Mouse (Mus musculus): ENCODE results near the gene Scgb1a1. TPM values are rescaled to one million over a fixed set of nuclear protein-coding genes. Genes with fewer than 3 reads are reported as not detected.
"Not testable (repeated sequence)": the region's sequence is repeated elsewhere in the genome, so short reads cannot be mapped to it uniquely, and the experiment has no call there.

The Scgb1a1 gene
- total RNA-seq (2014; fragmentation: Nextera tagmentation) = not detected in 2 replicates
- total RNA-seq (2017) = not detected in 2 replicates

DNA sequence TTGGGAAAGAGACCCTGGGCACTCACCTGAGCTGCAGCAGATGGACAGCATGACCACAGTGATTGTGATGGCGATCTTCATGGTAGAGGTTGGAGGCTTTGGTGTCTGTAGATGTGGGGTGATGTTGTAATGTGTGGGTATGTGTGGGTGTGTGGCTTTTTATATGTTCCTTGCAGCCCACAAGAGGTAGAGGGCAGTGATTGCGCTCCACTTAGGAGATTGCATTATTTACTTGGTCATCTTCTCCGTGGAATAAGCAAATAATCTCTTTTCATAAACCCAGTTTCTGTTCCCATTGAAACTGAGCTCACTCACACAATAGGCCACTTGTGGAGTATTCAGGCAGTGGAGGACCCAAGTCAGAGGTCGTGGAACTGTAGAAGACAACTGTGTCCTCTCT is at the start of gene Scgb1a1:
Scgb1a1 (minus strand) TSS at position 138 of the 400 bp plus-strand sequence.
- ATAC-seq (replicated peaks; ENCODE audit: low FRiP score, low TSS enrichment, poor library complexity, severe bottlenecking) = no peak

DNA sequence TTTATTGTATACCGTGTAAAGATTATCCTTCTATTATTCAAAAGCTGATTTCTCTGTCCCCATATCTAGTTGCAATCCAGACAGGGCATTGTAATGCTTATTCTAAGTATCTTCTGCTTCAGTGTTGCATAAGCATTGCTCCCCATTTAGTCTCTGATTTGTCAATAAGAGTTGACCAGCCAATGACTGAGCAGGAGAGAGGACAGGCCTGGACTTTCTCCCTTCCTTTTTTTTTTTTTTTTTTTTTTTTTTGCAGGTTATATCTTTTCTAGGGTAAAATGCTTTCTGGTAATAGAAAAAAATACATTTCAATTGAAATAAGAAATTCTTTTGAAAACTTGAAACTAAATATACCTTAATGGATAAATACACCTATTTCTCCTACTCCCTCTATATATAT is 49.4 kb upstream of the Scgb1a1 start:
- ATAC-seq (replicated peaks; ENCODE audit: low FRiP score, low TSS enrichment, poor library complexity, severe bottlenecking) = no peak

DNA sequence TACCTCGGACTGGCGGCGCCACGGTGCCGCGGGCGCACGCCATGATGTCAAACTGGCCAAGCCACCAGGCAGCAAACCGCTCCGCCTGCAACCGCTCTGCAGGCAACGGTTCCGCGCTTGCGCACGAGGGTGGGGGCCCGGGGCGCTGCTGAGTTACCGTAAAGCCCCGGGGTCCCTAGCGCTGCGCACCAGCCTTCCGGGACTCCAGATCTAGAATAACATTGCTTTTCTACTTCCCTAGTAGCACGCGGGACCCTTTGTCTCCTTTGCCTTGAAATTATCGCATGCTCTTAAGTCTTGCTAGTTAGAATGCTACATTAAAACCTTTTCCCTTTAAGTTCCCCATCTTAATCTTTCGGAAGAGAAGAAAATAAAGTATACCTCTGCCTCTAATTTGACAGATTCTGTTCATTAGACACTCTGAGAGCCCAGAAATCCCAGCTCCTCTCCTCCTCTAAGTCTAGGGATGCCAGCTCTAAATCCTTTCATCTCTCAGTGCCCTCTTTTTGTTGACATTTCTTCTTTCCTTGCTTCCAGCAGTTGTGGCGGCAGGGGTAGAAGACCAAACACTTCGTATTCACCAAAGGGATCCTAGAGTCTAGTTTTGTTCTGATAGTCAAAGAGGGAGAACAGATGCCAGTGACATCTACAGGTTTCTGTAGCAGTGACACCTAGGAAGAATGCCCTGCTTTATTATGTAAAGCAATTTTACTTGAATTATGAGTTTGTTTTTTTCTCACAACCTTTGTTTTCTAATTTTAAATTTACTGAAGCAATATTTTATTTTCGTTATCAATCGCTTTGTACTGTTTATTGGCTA is 48.0 kb upstream of the Scgb1a1 start, which contains the start of gene Asrgl1:
Asrgl1 (minus strand) TSS at position 125 of the 820 bp plus-strand sequence.
- peak; percentile 96 for ATAC-seq (replicated peaks; ENCODE audit: low FRiP score, low TSS enrichment, poor library complexity, severe bottlenecking)

DNA sequence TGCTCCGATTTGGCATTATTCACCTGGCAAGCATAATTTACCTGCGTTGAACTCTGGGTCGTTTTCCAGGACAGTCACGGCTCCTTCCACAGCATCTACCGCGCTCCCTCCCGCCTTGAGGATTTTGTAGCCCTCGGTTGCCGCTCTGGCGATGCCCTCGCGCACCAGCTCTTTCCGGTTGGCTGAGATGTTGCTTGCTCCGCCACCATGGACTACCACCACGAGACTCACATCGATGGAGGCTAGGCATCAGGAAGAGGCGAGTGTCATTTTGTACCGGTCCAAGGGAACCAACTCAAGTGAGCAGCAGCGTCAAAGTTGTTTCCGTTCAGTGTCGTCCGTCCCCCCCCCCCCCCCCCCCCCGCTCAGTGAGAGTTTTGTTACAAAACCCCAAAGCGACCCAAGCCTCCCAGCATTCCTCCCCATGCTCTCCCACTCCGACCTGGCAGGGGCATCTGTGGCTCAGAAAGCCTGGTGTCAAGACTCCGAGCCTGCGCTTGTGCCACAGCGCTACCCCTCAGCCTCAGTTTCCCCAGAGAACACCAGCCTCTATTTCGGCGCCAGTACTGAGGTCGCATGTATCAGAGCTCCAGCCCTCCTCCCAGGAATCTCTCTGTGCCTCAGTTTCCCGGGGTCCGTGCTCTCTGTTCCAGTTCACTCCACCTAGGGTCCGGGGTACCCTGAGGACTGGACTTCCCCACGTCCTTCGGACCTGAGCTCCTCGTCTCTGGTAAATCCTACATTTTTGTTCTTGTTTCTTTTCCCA is 47.2 kb upstream of the Scgb1a1 start:
- ATAC-seq (replicated peaks; ENCODE audit: low FRiP score, low TSS enrichment, poor library complexity, severe bottlenecking) = peak; percentile 43

DNA sequence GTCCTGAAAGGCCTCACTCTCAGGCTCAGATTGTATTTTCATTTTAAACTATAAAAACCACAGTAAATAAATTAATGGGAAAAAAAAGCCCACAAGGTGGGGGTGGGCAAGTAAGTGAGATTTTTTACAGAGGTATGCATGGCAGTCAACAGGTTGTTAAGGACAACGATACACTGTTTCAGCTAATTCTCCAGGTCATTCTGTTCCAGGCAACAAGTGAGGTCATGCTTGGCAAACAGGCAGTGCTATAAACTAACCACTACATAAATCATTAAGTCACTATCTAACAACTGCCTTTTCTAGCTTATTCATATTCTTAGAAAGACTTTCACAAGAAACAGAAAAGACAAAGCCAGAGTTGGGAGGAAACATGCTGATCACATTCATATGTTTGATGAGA is 42.2 kb upstream of the Scgb1a1 start:
- ATAC-seq (replicated peaks; ENCODE audit: low FRiP score, low TSS enrichment, poor library complexity, severe bottlenecking) = no peak

DNA sequence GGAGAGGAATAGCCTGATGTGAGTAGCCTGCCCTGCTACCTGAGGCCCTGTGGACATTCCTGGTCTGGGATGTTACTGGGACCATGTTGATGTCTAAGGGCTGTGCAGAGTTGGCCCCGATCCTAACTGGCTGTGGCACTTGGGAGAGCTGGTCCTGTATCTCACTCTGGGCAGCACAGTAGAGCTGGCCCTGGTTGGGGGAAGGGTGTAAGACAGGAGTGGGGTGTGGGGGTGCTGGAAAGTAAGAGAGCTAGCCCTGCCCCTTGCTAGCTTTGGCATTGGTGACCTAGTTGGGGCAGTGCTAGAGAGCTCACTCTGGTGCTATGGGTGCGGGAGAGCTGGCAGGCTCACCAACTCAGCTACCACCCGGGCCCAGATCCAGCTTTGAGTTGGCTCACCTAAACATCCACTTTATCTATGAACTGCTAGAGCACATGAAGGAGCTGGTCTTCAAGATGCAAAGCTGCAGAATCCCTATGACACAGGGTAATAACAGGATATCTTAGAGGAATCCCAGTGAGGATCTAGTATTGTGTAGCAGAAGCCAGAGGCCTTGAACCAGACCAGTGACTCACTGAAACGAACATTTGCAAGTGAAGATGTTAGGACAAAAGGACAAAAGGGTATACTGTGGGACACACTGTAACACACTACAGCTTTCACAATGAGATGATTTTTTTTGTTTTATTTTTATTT is 40.9 kb upstream of the Scgb1a1 start:
- peak; percentile 47; the same call in 1 of the 2 replicates for ATAC-seq (replicated peaks; ENCODE audit: low FRiP score, low TSS enrichment, poor library complexity, severe bottlenecking)

DNA sequence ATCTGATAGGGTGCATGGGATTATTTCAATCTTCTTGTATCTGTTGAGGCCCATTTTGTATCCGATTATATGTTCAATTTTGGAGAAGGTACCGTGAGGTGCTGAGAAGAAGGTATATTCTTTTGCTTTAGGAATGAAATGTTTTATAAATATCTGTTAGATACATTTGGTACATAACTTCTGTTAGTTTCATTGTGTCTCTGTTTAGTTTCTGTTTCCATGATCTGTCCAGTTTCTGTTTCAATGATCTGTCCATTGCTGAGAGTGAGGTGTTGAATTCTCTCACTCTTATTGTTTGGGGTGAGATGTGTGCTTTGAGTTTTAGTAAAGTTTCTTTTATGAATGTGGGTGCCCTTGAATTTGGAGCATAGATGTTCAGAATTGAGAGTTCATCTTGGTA is 36.2 kb upstream of the Scgb1a1 start:
- ATAC-seq (replicated peaks; ENCODE audit: low FRiP score, low TSS enrichment, poor library complexity, severe bottlenecking) = not testable (repeated sequence)

DNA sequence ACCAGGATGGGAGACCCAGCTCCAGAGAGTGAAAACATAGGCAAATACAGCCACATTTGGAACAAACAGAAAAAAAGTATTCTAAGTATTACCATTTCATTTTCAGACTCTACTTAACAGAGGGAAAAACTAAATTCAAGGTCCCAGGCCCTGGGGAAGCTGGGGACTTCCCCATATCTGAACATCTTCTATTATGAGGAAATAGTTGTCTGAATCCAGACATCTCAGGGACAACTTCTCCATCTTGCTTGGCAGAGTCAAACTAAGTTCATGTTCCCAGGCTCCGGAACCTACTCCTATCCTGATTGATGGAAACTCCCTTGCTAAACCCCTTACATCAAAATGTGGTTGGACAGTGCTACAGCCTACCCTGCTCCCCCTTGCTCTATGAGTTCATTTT is 34.6 kb upstream of the Scgb1a1 start:
- no peak for ATAC-seq (replicated peaks; ENCODE audit: low FRiP score, low TSS enrichment, poor library complexity, severe bottlenecking)

DNA sequence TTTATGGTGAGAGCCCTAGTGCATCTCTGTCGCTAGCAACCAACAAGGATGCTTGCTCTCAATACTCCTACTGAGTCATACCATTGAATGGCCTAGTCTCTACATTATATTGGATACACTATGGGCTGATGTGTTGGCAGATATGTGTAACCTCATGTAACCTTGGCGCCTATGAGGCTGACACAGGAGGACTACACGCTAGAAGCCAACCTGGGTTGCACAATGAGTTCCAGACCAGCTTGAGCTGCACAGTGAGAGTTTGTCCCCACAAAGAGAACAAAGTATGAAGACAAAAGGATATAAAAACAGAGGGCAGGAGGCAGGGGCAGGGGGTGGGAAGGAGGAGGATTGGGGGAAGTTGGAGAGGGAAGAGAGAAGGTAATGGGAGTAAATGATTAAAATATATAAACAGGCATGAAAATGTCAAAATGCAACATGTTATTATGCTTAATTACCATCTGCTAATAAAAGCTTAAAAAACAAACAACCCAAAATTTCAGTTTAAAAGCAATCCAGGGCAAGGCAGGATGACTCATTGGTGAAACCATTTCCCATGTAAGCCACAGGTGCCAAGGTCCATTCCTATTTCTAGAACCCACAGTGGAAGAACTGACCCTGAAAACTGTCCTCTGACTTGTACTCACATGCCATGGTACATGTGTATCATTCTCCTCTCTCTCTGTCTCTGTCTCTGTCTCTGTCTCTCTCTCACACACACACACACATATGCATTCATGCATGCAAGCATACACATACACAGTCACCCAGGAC is 32.1 kb upstream of the Scgb1a1 start:
- no peak for ATAC-seq (replicated peaks; ENCODE audit: low FRiP score, low TSS enrichment, poor library complexity, severe bottlenecking)

DNA sequence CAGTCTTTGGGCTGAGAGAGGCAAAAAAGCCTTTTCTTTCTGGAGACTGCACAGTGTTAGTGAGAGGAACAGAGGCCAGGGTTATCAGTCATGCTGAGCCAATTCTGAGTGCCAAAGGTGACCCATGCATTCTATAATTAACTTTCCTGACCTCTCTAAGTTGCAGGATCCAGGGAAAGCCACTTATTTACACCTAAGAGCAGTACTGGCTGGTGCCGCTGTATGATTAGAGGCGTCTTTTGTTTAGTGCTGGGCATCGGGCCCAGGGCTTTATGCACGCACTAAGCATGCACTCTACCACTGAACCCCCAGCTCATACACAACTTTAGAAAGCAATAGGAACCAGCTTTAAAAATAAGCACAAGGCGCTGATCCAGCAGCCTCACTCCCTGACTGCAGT is 29.5 kb upstream of the Scgb1a1 start:
- no peak for ATAC-seq (replicated peaks; ENCODE audit: low FRiP score, low TSS enrichment, poor library complexity, severe bottlenecking)

DNA sequence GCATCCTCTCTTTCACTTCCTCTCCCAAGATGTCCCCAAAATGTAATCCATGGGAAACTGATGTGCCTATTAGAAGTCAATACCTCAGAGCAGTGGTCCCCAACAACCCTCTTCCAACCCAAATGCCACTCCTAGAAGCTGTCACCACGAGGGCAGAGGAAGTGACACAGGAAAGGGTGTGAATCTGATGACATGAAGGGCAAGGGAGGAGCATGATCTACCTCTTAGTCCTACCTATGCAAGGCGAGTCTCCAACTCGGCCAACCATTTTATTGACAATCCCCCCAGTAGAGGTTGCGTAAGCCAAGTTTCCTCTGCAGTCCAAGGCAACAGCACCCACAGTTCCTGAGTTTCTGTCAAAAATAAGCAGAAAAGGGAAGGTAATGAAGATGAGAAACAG is 28.5 kb upstream of the Scgb1a1 start:
- no peak for ATAC-seq (replicated peaks; ENCODE audit: low FRiP score, low TSS enrichment, poor library complexity, severe bottlenecking)

DNA sequence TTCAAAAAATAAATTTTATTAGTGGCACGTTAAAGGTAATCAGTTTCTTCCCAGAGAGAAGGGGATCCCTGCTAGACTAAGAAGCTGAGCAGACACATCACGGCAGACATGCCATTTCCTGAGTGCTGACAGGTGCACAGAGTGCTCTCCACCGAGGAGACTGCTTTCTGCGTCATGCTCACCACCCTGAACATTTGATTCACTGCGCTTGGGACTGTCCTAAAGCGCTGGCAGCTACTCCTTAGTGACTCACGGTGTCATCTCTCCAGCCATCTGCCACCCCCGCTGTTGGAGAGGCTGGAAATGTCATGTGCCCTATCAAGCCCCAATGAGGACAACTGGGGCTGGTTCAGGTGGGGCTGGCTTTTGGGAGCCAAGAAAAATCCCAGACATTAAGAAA is 24.3 kb upstream of the Scgb1a1 start:
- no peak for ATAC-seq (replicated peaks; ENCODE audit: low FRiP score, low TSS enrichment, poor library complexity, severe bottlenecking)

DNA sequence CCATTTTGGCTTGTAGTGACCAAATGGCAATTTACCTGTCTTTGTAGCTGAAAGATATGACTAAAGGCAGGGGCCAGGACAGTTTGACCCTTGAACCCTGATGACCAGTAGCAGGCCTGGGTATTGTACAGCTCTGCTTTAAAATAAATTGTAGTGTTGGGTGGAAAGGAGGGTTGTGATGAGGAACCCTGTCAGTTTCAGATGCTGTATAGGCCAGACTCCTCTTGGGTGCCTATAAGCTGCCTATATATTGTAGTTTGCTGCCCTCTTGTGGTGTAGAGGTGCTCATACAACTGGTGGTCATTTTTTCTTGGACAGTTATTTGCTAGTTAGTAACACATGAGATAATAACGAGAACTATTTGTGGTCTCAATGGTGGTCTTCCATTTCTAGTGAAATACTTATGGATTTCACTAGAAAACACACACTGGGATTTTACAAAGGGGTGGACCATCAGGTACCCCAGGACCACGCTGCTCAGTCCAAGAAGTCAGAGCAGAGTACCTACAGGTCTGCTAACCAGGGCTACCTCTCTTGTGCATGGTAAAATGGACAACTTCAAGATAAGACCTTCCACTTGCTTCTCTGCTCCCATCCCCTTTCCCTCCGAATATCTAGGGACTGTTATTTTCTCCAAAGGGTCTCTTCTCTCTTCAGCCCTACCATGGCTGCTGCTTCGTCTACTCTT is 22.6 kb upstream of the Scgb1a1 start:
- peak; percentile 52 for ATAC-seq (replicated peaks; ENCODE audit: low FRiP score, low TSS enrichment, poor library complexity, severe bottlenecking)

DNA sequence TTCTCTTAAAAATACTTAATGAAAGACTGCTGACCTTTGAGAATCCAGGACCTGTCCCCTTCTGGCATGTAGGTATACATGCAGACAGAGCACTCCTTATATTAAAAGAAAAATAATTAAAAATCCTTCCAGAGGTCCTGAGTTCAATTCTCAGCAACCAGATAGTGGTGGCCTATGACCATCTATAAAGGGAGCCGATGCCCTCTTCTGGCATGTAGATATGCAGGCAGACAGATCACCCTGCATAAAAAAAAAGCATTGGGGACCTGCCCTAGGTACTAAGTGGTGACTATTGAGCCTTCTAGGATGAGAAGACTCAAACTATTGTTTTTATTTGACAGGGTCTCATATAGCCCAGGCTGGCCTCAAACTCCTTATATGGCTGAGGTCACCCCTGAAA is 20.8 kb upstream of the Scgb1a1 start:
- ATAC-seq (replicated peaks; ENCODE audit: low FRiP score, low TSS enrichment, poor library complexity, severe bottlenecking) = no peak

DNA sequence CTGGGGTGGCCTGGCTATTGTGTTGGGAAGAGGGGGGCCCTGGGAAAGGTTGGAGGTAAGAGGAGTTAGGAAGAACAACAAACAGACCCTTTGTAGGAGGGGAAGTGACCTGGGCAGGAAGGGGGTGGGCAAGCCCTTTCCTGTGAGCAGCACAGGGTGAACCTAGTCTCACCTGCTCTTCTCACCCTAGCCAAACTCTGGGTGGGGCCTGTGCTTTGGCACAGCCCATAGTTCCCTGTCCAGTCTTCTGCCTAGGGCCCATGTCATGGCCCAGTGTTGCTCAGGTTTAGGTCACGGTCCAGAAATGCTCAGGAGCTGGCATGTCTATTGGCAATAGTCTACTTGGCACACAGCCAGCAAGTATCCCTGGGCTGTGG is 19.6 kb upstream of the Scgb1a1 start:
- ATAC-seq (replicated peaks; ENCODE audit: low FRiP score, low TSS enrichment, poor library complexity, severe bottlenecking) = peak; percentile 20; the same call in 1 of the 2 replicates

DNA sequence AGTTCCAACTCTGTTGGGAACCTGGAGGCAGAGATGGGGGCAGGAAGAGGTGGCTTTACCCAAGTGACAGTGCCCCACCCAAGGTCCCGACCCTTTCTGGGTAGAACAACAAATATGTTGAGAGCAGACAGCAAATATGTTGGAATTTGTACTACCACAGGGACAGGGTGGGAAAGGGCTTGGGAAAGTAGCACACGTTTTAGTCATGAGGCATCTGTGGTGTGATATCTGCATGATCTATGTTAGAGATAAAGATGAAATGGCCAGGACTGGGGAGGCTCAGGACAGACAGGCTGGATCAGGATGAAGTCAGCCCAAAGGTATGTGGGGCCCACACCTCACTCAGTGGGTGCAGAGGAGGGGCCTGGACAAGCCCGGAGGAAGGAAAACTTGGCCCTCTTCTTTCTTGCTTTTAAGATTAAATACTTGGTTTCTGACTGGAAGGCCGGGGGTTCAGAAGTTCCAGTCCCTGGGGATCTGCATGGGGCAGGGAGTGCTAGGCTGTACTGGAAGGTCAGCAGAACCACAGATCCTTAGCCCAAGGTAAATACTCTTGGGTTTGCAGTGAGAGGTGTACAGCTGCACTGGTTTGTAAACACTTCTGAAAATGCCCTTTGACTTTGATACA is 19.1 kb upstream of the Scgb1a1 start:
- no peak for ATAC-seq (replicated peaks; ENCODE audit: low FRiP score, low TSS enrichment, poor library complexity, severe bottlenecking)

DNA sequence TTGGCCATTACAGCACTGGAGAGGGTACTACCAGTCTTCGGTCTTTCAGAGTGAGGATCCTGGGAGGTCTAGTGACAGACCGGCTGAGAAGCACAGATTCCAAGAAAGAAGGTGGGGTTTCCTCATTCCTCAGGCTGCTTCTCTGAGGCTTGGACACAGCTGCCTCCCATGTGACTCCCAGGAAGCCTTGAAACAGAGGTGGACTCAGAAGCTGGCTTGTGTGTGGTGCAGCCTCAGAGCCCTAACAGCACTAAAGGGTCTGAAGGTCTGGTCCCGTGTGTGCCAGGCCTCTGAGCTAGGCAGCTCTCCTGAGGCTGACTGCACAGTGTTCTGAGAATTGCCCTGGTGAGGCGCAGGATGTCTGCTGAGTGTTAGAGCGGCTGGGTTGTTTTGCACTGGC is 18.3 kb upstream of the Scgb1a1 start:
- ATAC-seq (replicated peaks; ENCODE audit: low FRiP score, low TSS enrichment, poor library complexity, severe bottlenecking) = no peak

DNA sequence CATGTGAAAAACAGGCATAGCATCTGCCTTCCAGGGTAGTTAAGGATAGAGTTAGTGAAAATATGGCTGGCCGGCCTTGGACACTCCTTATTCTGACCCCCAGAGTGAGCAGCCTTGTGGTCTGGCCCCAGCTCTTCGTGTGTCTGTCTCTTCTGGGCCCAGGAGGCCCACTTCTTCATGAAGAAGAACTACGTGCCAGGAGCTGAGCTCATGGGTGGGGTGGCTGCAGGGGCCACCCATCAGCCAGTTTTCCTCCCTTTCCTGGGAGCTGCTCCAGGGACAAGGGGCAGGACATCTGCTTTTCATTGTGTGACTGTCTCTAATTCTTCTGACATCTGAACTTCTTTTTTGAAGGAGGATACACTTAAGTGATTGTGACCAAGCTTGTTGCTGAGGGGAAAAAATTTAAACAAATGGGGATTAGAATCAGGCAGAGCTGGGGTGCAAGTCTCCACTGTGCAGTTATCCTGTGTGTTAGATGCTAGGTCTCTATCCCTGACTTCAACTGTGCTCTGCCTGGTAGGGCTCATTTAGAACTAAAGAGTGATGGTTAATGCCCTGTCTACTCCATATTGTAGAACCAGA is 17.4 kb upstream of the Scgb1a1 start:
- no peak for ATAC-seq (replicated peaks; ENCODE audit: low FRiP score, low TSS enrichment, poor library complexity, severe bottlenecking)

All from megakaryocyte-erythroid progenitor cell, adult 5-6 weeks (primary cell).